Mouse (Mus musculus) neural tube, embryonic 10.5 days (tissue): Measurements from ENCODE around the gene Ank2.

Experiments used
- DNase-seq: peaks from one replicate; pipeline ENCODE4 v3.0.0-alpha.2; 2017; ENCODE audit warnings: low spot score; ENCODE audit errors: extremely low spot score

Gene Ank2

GRCm38 (mm10) chr3:127295921-127296320, 203.2 kb downstream of the Ank2 start:
- DNase-seq = no peak

GRCm38 (mm10) chr3:127294610-127295349, 204.4 kb downstream of the Ank2 start:
- no peak for DNase-seq

GRCm38 (mm10) chr3:127294079-127294478, 205.1 kb downstream of the Ank2 start:
- peak; percentile 37 for DNase-seq

GRCm38 (mm10) chr3:127293479-127293874, 205.7 kb downstream of the Ank2 start:
- no peak for DNase-seq

GRCm38 (mm10) chr3:127292864-127293478, 206.2 kb downstream of the Ank2 start:
- DNase-seq = no peak

GRCm38 (mm10) chr3:127282277-127282676, 216.9 kb downstream of the Ank2 start:
- DNase-seq = no peak

GRCm38 (mm10) chr3:127281390-127281789, 217.8 kb downstream of the Ank2 start:
- DNase-seq = no peak

- no peak for DNase-seq
Measured at GRCm38 (mm10) chr3:127280376-127280775, 218.8 kb downstream of the Ank2 start.

- DNase-seq = no peak
Measured at GRCm38 (mm10) chr3:127275953-127276352, 223.2 kb downstream of the Ank2 start.

GRCm38 (mm10) chr3:127272801-127273200, 226.3 kb downstream of the Ank2 start:
- no peak for DNase-seq

- no peak for DNase-seq
Measured at GRCm38 (mm10) chr3:127269616-127270015, 229.5 kb downstream of the Ank2 start.

- DNase-seq = peak; percentile 41
Measured at GRCm38 (mm10) chr3:127267846-127268245, 231.3 kb downstream of the Ank2 start.

- no peak for DNase-seq
Measured at GRCm38 (mm10) chr3:127265732-127266131, 233.4 kb downstream of the Ank2 start.

- no peak for DNase-seq
Measured at GRCm38 (mm10) chr3:127265182-127265581, 234.0 kb downstream of the Ank2 start.

GRCm38 (mm10) chr3:127260786-127261166, 238.4 kb downstream of the Ank2 start:
- DNase-seq = no peak

- DNase-seq = no peak
Measured at GRCm38 (mm10) chr3:127260007-127260785, 239.0 kb downstream of the Ank2 start.

GRCm38 (mm10) chr3:127258466-127259075, 240.6 kb downstream of the Ank2 start:
- no peak for DNase-seq

GRCm38 (mm10) chr3:127257969-127258368, 241.2 kb downstream of the Ank2 start:
- DNase-seq = no peak

- peak; percentile 88 for DNase-seq
Measured at GRCm38 (mm10) chr3:127257279-127257925, 241.7 kb downstream of the Ank2 start.

GRCm38 (mm10) chr3:127256681-127257080, 242.5 kb downstream of the Ank2 start:
- DNase-seq = no peak

GRCm38 (mm10) chr3:127250930-127251329, 248.2 kb downstream of the Ank2 start:
- no peak for DNase-seq
